Mouse (Mus musculus) testis, postnatal 14 days (tissue): ENCODE data around the gene Majin.

ENCODE experiments used
- DNase-seq: peaks from one replicate; pipeline ENCODE4 v3.0.0; 2021; ENCODE audit warnings: low spot score

The Majin gene

DNA sequence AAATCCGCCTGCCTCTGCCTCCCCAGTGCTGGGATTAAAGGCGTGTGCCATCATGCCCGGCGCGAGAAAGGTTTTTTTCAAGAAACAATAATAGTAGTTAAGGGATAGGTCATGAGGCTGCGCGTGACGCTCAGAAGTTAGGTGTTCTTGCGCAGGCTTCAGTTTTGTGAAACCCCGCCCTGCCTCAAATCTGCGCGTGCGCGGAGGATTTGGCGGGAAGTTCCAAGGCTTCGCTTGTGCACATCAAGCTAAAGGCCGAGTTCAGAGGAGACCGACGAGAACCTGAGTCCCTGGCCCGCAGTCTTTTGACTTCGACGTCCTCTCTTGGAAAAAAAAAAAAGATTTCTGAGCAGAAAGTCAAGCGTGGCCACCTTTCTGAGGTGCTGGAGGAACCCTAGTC is at the start of gene Majin:
Majin (plus strand) TSS at position 258 of the 400 bp plus-strand sequence.
- peak; percentile 87 for DNase-seq

- no peak for DNase-seq
Observed at GRCm38 (mm10) chr19:6136397-6136796, 47.8 kb upstream of the Majin start.

DNA sequence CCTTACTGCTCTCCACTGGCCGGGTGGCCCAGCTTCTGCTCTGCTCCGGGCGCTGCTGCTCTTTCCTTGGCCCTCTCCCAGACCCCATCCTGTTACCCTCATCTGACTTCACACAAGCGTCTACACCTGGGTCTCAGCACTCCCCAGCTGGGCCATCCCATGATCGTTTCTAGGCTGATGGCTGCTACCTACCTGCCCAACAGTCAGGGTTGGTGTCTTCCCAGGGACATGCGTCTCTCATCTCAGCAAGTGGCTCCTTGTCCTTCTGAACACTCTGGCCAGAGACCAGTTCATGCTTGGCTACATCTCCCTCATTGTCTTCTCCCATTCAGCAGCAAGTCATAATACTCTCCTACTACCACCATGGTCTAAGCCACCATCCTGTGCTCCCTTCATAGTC is 44.5 kb upstream of the Majin start:
- no peak for DNase-seq

DNA sequence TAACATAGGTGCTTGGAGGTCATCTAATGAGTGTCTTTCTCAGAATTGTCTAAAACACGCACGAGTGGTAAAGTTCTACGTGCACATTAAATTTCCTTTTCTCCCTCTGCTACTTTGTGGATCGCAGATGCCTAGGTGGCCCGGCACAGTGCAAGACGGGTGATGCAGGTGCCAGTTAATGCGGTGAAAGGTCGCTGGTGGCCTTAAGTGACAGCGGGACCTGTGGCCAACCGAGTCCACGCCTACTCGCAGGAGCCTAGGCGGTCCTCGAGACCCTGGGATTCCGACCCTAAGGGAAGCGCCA is 43.9 kb upstream of the Majin start:
- no peak for DNase-seq

GRCm38 (mm10) chr19:6140678-6141393 is 43.4 kb upstream of the Majin start, which contains the start of gene Batf2:
Gene Batf2, plus strand, starts transcription at chr19:6140983.
- DNase-seq = peak; percentile 94

GRCm38 (mm10) chr19:6141394-6141749 is 42.8 kb upstream of the Majin start, which contains the start of gene Arl2:
Gene Arl2, minus strand, starts transcription at chr19:6141548.
- peak; percentile 81 for DNase-seq

DNA sequence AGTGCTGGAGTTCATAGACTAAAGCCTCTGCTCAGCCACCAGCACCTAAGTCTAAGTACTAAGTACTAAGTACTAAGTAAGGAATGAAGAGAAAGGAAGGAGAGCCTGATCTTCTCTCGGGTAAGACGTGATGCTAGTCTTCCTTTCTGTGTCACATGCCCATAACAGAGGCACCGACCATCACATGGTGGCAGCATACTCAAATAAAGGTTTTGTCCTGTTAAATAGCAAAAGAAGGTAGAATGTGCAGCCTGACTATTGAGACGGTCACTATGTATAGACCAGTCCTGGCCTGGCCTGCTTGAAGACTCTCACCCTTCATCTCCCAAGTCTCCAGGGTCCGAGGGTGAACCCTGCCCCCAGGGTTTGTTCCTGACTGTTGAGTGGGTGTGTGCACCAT is 39.3 kb upstream of the Majin start:
- no peak for DNase-seq

DNA sequence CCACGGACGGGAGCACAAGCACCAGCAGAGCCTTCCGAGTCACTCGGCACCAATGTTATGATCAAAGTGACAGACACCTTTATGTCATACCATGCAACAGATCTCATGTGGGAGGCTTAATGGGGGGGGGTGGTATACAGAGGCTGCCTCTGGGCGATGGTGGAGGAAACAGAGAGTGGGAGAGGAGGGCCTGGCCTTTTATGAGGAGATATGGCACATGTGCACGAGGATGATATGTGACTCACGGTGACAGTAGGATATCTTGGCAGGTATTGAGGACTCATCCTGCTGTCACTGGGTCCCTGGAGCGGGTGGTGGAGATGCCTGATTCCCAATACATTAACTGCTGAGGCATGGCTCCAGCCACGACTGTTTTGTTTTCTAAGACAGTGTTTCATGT is 29.0 kb upstream of the Majin start:
- no peak for DNase-seq

GRCm38 (mm10) chr19:6156372-6156771 is 27.8 kb upstream of the Majin start:
- no peak for DNase-seq

- no peak for DNase-seq
Observed at GRCm38 (mm10) chr19:6157220-6157619, 27.0 kb upstream of the Majin start.

- no peak for DNase-seq
Observed at GRCm38 (mm10) chr19:6163872-6164547, 20.2 kb upstream of the Majin start.

DNA sequence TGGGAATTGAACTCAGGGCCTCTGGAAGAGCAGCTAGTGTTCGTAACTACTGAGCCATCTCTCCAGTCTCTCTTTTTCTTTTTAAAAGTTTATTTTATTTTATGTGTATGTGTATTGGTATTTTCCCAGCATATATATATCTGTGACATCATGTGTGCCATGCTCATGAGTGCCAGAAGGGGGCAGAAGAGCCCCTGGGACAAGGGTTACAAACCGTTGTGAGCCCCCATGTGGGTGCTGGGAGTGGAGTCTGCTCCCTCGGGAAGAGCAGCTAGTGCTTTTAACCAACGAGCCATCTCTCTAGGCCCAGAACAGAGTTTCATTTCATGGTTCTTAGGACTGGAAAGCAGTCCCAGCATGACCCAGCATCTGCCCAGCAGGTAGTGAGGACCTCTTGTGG is 17.4 kb upstream of the Majin start:
- no peak for DNase-seq

GRCm38 (mm10) chr19:6171215-6171614 is 13.0 kb upstream of the Majin start:
- no peak for DNase-seq

DNA sequence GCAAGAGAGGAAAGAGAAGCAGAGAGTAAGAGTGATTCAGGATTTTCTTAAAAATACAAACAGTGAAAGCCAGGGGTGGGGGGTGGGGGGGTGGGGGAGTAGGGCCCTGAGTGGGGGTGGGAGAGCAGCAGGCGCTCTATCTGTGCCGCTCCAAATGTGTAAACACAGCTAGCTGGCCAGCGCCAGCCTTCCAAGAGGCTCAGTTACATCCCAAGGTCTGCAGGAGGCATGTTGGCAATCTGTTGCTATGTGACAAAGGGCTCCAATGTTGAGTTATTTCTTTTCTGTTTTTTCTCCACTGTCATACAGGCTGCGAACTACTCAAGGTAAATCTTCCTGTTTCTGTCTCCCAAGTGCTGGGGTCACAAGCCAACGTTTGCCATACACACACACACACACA is 9.4 kb upstream of the Majin start:
- DNase-seq = peak; percentile 58

GRCm38 (mm10) chr19:6178775-6179174 is 5.4 kb upstream of the Majin start:
- no peak for DNase-seq

- no peak for DNase-seq
Observed at GRCm38 (mm10) chr19:6181629-6182028, 2.6 kb upstream of the Majin start.

DNA sequence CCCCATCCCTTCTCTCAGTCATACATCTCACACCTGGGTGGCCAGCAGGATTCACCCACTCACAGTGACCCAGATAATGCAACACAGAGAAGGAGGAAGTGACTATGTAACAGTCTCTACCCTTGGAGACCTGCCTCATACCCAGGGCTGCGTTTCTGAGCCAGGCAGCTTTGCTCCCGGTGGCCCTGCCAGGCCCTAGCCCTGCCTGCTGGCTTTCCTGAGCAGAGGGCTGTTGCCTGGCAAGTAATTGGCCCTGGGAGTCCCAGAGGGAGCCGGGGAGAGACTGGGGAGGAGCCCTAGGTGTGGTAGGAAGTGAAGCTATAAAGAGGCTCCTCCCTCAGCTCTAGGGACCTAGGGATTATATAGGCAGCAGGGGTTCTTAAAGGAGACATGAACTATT is 1.7 kb upstream of the Majin start:
- DNase-seq = no peak

- DNase-seq = no peak
Observed at GRCm38 (mm10) chr19:6204265-6204664, 20.1 kb downstream of the Majin start.

DNA sequence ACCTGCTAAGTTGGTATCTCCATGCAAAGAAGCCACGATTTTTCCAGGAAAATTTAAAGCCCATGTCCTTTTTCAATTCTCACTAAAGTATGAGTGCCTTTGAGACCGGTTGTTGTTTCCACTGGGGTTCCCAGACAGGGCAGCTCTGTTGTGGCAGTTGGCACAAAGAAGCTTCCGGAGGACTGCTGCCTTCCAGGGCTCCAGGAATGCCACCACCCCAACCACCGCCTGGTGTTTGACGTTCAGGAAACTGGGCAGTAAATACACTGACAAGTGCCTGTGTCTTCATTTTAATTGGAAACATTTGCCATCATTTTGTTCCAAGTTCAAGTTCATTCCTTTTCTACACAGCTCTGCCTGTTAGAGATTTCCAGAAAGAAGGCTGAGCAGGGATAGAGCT is 22.5 kb downstream of the Majin start:
- no peak for DNase-seq

DNA sequence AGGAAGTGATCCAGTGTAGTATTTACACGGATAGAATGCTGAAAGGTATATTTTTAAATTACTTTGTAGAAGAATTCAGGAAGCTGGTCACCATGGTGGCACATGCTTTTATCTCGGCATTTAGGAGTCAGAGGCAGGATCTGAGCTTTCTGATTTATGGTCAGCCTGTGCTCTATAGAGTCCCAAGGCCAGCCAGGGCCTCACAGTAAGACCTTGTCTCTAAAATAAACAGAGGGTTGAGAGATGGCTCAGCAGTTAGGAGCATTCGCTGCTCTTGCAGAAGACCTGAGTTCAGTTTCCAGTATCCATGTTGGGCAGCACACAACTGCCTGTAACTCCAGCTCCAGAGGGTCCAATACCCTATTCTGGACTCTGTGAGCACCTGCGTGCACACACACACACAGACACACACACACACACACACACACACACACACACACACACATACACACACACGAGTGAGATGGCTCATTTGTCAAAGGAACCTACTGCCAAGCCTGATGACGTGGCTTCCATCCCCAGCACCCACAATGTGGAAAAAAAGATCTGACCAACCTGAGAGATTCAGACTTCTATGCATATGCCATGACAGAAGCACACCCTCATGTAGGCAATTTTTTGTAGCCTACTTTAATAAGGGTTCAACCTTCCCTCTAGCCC is 32.0 kb downstream of the Majin start:
- DNase-seq = no peak

GRCm38 (mm10) chr19:6218606-6219005 is 34.4 kb downstream of the Majin start:
- DNase-seq = no peak

GRCm38 (mm10) chr19:6226135-6226534 is 41.9 kb downstream of the Majin start, which contains the start of gene Gpha2:
Gene Gpha2, plus strand, starts transcription at chr19:6226380.
- DNase-seq = no peak

- DNase-seq = no peak
Observed at GRCm38 (mm10) chr19:6226763-6227162, 42.6 kb downstream of the Majin start.
